Mouse (Mus musculus): ENCODE data around the gene Fdps.

DNA sequence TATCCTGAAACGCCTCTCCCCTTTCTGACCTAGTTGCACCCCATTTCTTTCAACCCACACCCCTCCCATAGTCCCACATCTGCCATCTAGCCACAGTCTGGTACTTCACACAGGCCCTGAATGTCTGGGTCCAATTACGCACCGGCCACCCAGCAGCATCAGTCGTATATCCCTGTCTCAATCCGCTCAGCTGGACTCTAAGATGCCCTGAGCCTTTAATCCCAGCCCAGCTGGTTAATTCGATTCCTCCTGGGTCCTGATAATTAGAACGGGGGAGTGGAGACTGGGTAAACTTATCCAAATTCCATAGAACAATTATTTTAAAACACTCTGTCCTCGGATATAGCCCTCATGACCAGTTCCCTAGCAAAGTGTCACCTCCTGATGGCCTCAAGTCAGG is 43.8 kb upstream of the Fdps start:
- no peak for TF ChIP-seq CTCF (IDR thresholded peaks at IDR 0.05; ENCODE audit: extremely low read depth, insufficient read length, insufficient replicate concordance, low read depth, low read length)
- no peak for TF ChIP-seq POLR2A (IDR thresholded peaks at IDR 0.05; ENCODE audit: low read depth, low read length)

All from small intestine, adult 2 months (tissue).